Mouse (Mus musculus) kidney, embryonic 14.5 days (tissue): ENCODE measurements around the gene Dmrtc2. TPM values are rescaled to one million over a fixed set of nuclear protein-coding genes. Genes with fewer than 3 reads are reported as not detected.
A peak's percentile ranks its signal among the peaks of the same experiment; 100 is the strongest.

Experiments
- ATAC-seq: fragments of 200-750 bp; cut with Nextera tagmentation; 2 replicates; pipeline ENCODE4 v1.8.0; 2017; ENCODE audit warnings: moderate number of reproducible peaks, mild to moderate bottlenecking, moderate TSS enrichment, moderate library complexity; ENCODE audit not compliant: low FRiP score, low TSS enrichment
- H3K27ac ChIP-seq: fragments of 300-500 bp; sonication (generic); 2 replicates; pipeline ENCODE4 v1.5.1; 2014; ENCODE audit warnings: low read depth, mild to moderate bottlenecking, low read length, moderate library complexity, mixed read lengths
- H3K27me3 ChIP-seq: fragments of 300-500 bp; sonication (generic); 2 replicates; pipeline ENCODE4 v1.6.1; 2014; ENCODE audit warnings: mild to moderate bottlenecking, low read length; ENCODE audit not compliant: control insufficient read depth, insufficient read depth
- H3K36me3 ChIP-seq: fragments of 300-500 bp; sonication (generic); 2 replicates; pipeline ENCODE4 v1.6.1; 2014; ENCODE audit warnings: low read length, mixed read lengths; ENCODE audit not compliant: control insufficient read depth, insufficient read depth
- H3K4me1 ChIP-seq: fragments of 300-500 bp; sonication (generic); 2 replicates; pipeline ENCODE4 v1.6.1; 2014; ENCODE audit warnings: low read length, mixed read lengths; ENCODE audit not compliant: control insufficient read depth, insufficient read depth
- H3K4me2 ChIP-seq: fragments of 300-500 bp; sonication (generic); replicated peaks from 2 replicates; pipeline ENCODE4 v1.6.1; 2014; ENCODE audit warnings: low read depth, mild to moderate bottlenecking, low read length
- H3K4me3 ChIP-seq: fragments of 300-500 bp; sonication (generic); 2 replicates; pipeline ENCODE4 v1.5.1; 2014; ENCODE audit warnings: mild to moderate bottlenecking, low read length
- H3K9ac ChIP-seq: fragments of 300-500 bp; sonication (generic); 2 replicates; pipeline ENCODE4 v1.6.1; 2014; ENCODE audit warnings: low read depth, mild to moderate bottlenecking, low read length, moderate library complexity
- H3K9me3 ChIP-seq: fragments of 300-500 bp; sonication (generic); 2 replicates; pipeline ENCODE4 v1.6.1; 2016; ENCODE audit warnings: low read length; ENCODE audit not compliant: control insufficient read depth
- WGBS: fragments of 180-500 bp; shearing (Covaris S2); extraction: QIAGEN DNeasy Blood & Tissue Kit; methylation state at CpG from one replicate; pipeline ENCODE4 v1.1.7; 2014; 5-methylcytosine and 5-hydroxymethylcytosine counted together
- polyA plus RNA-seq: library from polyadenylated mRNA; unstranded; fragments of >200 nt; fragmentation: Nextera tagmentation; extraction: Ambion mirVana; gene quantifications from 2 replicates; pipeline ENCODE4 v1.2.1, GENCODE M21; 2014

The Dmrtc2 gene
- polyA plus RNA-seq, 1 experiment from 2014 or later, result not detected

GRCm38 (mm10) chr7:24884693-24885291 is 14.9 kb downstream of the Dmrtc2 start:
- H3K4me1 ChIP-seq, result peaks cover 32% of the 10 kb centered on the region
- H3K4me2 ChIP-seq, result peak overlapping the region; percentile 65
- peak overlapping the region; percentile 90 for H3K4me3 ChIP-seq
- WGBS, result under 1% methylated on average over 47 of the region's 47 CpGs
- peak; percentile 2; the same call in 1 of the 2 replicates for ATAC-seq
- H3K9me3 ChIP-seq, result no peaks in the 10 kb centered on the region
- peak overlapping the region; percentile 89 for H3K27ac ChIP-seq
- H3K27me3 ChIP-seq, result no peaks in the 10 kb centered on the region
- peaks cover 43% of the 10 kb centered on the region for H3K36me3 ChIP-seq
- peak overlapping the region; percentile 100 for H3K9ac ChIP-seq

- peak overlapping the region; percentile 100 for H3K9ac ChIP-seq
- H3K27ac ChIP-seq, result peak overlapping the region; percentile 89; the same call in 1 of the 2 replicates
- peak overlapping the region; percentile 90 for H3K4me3 ChIP-seq
- peaks cover 32% of the 10 kb centered on the region for H3K4me1 ChIP-seq
- no peaks in the 10 kb centered on the region for H3K27me3 ChIP-seq
- peaks cover 51% of the 10 kb centered on the region for H3K36me3 ChIP-seq
- no peaks in the 10 kb centered on the region for H3K9me3 ChIP-seq
- H3K4me2 ChIP-seq, result peak overlapping the region; percentile 65
- 33% methylated on average over 12 of the region's 12 CpGs for WGBS
- no peak for ATAC-seq
Observed at GRCm38 (mm10) chr7:24885468-24886307, 15.8 kb downstream of the Dmrtc2 start.

- H3K27ac ChIP-seq, result peak overlapping the region; percentile 53; the same call in 1 of the 2 replicates
- ATAC-seq, result no peak
- 61% methylated on average over 4 of the region's 4 CpGs for WGBS
- no peaks in the 10 kb centered on the region for H3K27me3 ChIP-seq
- H3K4me3 ChIP-seq, result peak overlapping the region; percentile 90
- no peaks in the 10 kb centered on the region for H3K9me3 ChIP-seq
- peaks cover 32% of the 10 kb centered on the region for H3K4me1 ChIP-seq
- peaks cover 57% of the 10 kb centered on the region for H3K36me3 ChIP-seq
- H3K9ac ChIP-seq, result peak overlapping the region; percentile 100
- H3K4me2 ChIP-seq, result peak overlapping the region; percentile 65
Observed at GRCm38 (mm10) chr7:24886308-24886633, 16.4 kb downstream of the Dmrtc2 start.

GRCm38 (mm10) chr7:24887096-24887495 is 17.2 kb downstream of the Dmrtc2 start:
- Histone ChIP-seq H3K4me2 (peak overlapping the region; percentile 65), H3K27me3 (no peaks in the 10 kb centered on the region), H3K4me3 (peak overlapping the region; percentile 90; the same call in 1 of the 2 replicates), H3K27ac (no peak overlapping the region), H3K9ac (peak overlapping the region; percentile 100; the same call in 1 of the 2 replicates), H3K9me3 (no peaks in the 10 kb centered on the region), H3K4me1 (peaks cover 32% of the 10 kb centered on the region), H3K36me3 (peaks cover 58% of the 10 kb centered on the region)
- 73% methylated on average over 4 of the region's 4 CpGs for whole genome bisulfite sequencing
- no peak for ATAC-seq

GRCm38 (mm10) chr7:24889431-24890220 is 19.8 kb downstream of the Dmrtc2 start:
- H3K36me3 ChIP-seq, result peaks cover 58% of the 10 kb centered on the region
- peak; percentile 16; the same call in 1 of the 2 replicates for ATAC-seq
- H3K4me3 ChIP-seq, result no peak overlapping the region
- WGBS, result 78% methylated on average over 6 of the region's 6 CpGs
- no peaks in the 10 kb centered on the region for H3K9me3 ChIP-seq
- H3K4me1 ChIP-seq, result peaks cover 32% of the 10 kb centered on the region
- no peaks in the 10 kb centered on the region for H3K27me3 ChIP-seq
- H3K27ac ChIP-seq, result peak overlapping the region; percentile 32; the same call in 1 of the 2 replicates
- H3K9ac ChIP-seq, result peak overlapping the region; percentile 25; the same call in 1 of the 2 replicates
- H3K4me2 ChIP-seq, result no peak overlapping the region

GRCm38 (mm10) chr7:24890281-24891216 is 20.7 kb downstream of the Dmrtc2 start:
- H3K4me2 ChIP-seq, result no peak overlapping the region
- no peaks in the 10 kb centered on the region for H3K27me3 ChIP-seq
- WGBS, result 33% methylated on average over 10 of the region's 10 CpGs
- peak; percentile 29; the same call in 1 of the 2 replicates for ATAC-seq
- H3K4me1 ChIP-seq, result peaks cover 29% of the 10 kb centered on the region
- H3K4me3 ChIP-seq, result no peak overlapping the region
- no peak overlapping the region for H3K9ac ChIP-seq
- H3K36me3 ChIP-seq, result peaks cover 58% of the 10 kb centered on the region
- 0 out of 2 replicates have a peak overlapping the region, but pooled peaks have one; percentile 32 for H3K27ac ChIP-seq
- H3K9me3 ChIP-seq, result no peaks in the 10 kb centered on the region

- Histone ChIP-seq H3K27me3 (no peaks in the 10 kb centered on the region), H3K9ac (no peak overlapping the region), H3K9me3 (no peaks in the 10 kb centered on the region), H3K4me2 (no peak overlapping the region), H3K4me3 (no peak overlapping the region), H3K27ac (no peak overlapping the region), H3K4me1 (peaks cover 20% of the 10 kb centered on the region), H3K36me3 (peaks cover 48% of the 10 kb centered on the region)
- ATAC-seq, result no peak
- 77% methylated on average over 3 of the region's 3 CpGs for WGBS
Observed at GRCm38 (mm10) chr7:24891241-24892124, 21.6 kb downstream of the Dmrtc2 start.
